Mouse (Mus musculus) liver, embryonic 14.5 days (tissue): ENCODE results near the gene Lmna.

Experiments
- CTCF ChIP-seq: IDR thresholded peaks from 2 replicates; pipeline ENCODE4 v1.5.1; 2016; ENCODE audit warnings: antibody characterized with exemption, low read depth, control low read depth
- EP300 ChIP-seq: IDR thresholded peaks from 2 replicates; pipeline ENCODE4 v1.6.1; 2016; ENCODE audit warnings: antibody characterized with exemption, low read depth

- TF ChIP-seq EP300 (no peak), CTCF (no peak)
Measured at GRCm38 (mm10) chr3:88511559-88511958, 1.8 kb upstream of the Lmna start.
